Mouse (Mus musculus): Measurements from ENCODE around the gene Abcg4.

GRCm38 (mm10) chr9:44305466-44306079, 17.2 kb upstream of the Abcg4 start, which contains the start of gene Hinfp:
- TF ChIP-seq CTCF (IDR thresholded peaks at IDR 0.05; ENCODE audit: borderline replicate concordance, control insufficient read depth, extremely low read depth, insufficient read depth, low read length, poor library complexity), result peak; percentile 69; the same call in 1 of the 2 replicates
- TF ChIP-seq POLR2A (IDR thresholded peaks at IDR 0.05; ENCODE audit: control insufficient read depth, extremely low read depth, insufficient read depth, low read length, poor library complexity), result peak; percentile 75
